Mouse (Mus musculus) brain, embryonic 14.5 days (tissue): ENCODE measurements at regions not wholly inside any gene's neighbourhood (a gene's known extent, or its start where the extent isn't known, plus 50 kb on each side); places are given as distances from the start of the nearest gene placed in this dataset.

Experiments
- CTCF ChIP-seq: fragments of 200-500 bp; IDR thresholded peaks from 2 replicates; pipeline ENCODE4 v1.5.1; 2012; ENCODE audit warnings: inconsistent platforms, mild to moderate bottlenecking, moderate library complexity, borderline replicate concordance; ENCODE audit not compliant: insufficient read depth, insufficient read length; ENCODE audit errors: extremely low read depth
- POLR2A ChIP-seq: fragments of 200-500 bp; IDR thresholded peaks from 2 replicates; pipeline ENCODE4 v1.6.1; 2012; ENCODE audit warnings: mild to moderate bottlenecking, inconsistent platforms, borderline replicate concordance; ENCODE audit not compliant: poor library complexity, insufficient read depth, insufficient read length, severe bottlenecking; ENCODE audit errors: extremely low read depth

DNA sequence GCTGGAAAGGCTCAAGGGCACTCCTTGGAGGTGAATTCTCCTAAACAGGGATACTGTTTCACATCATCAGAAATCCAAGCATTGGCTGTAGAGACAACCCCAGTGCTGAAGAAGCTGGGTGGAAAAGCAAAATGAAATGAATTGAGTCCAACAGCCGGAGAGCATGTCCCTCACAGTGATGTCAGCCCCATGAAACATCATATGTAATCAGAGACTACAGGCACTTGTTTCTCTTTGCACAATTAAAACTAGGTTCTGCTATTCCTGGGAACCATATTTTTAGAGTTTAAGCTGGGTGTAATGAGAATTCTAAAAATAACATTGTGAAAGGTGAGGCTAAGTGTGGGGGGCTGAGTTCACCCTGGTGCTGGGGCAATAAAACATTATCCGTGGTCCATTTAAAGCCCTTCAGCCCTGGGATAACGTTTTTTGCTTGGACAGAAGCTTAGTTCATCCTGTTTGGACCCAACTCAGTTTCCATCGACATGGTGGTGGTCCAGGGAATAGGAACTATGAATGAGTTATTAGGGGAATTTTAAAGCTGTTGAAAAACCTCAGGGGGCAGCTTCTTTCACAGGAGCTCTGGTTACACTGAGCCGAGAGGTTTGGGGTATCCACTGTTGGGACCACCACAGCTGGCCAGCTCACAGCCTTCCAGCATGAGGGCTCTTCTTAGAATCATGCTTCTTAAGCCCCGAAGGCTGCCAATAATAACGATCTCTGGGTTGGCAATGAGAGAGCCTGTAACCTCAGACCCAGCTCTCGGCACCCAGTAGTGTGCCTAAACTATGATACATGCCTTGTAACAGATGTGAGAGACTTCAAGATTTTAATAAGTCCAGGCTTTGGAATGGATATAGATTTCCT, 206.0 kb upstream of the Dusp10 start:
- no peak for TF ChIP-seq POLR2A
- TF ChIP-seq CTCF = no peak
